Mouse (Mus musculus) CD4-positive, CD25-positive, alpha-beta regulatory T cell, adult 9 weeks (primary cell): ENCODE data around the gene Itga2. TPM values are rescaled to one million over a fixed set of nuclear protein-coding genes. Genes with fewer than 3 reads are reported as not detected.

Source experiments
- polyA plus RNA-seq: library from polyadenylated mRNA; unstranded; fragments of 100-300 nt; shearing (Covaris generic); gene quantifications from one replicate; pipeline ENCODE4 v1.2.1, GENCODE M21; 2017

Itga2 gene
- 4.9 TPM for polyA plus RNA-seq

DNA sequence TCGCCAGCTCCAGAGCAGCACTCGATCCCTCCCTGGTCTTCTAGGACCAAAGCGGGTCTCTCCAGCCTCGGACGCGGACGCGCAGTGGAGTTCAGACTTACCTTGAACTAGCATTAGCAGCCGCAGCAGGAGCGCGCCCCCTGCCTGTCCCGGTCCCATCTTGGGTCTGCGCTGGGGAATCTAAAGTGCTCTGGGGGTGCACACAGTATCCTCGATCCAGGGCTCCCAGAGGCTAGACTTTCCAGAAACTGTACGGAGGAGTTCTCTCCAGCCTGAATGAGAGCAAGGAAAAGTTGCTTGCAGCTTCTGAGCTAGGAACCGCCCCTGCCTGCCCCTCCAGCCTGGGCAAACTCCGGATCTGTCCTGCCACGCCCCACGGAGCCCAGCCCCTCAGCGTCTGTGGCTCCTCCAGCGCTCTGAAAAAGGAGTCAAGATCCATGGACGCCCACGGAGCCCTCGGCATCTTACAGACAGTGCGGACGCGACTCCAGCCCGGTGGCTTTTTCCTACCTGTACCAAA is at the start of gene Itga2:
Itga2 (minus strand) TSS at position 326 of the 520 bp plus-strand sequence.

DNA sequence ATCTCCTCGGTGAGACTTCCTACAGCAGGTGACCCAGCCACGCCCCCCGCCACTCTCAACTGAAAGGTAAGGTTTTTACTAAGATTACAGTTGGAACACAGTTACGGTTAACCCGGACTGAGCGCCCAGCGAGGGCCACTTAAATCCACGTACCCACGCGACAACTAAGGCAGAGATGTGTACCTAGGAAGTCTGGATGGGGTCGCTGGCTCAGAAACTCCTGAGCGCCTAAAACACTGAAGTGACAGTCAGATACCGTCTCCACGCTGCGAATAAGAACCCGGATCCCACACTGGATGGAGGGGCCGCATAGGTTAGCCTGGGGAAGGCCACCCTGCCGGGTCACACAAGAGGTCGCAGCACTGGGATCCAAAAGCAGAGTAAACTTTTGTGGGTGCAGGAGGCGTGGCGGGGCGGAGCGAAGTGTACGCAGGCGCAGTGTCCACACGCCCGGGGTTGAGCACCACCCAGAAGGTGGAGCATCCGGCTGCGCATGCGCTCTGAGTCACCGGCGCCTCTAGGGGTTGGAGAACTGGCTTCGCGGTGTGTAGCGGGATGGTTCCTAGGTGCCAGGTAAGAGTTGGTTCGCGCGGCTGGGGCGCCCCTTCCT is 114.0 kb downstream of the Itga2 start, which contains the start of gene Mocs2:
Mocs2 (plus strand) TSS at position 486 of the 610 bp plus-strand sequence.

Other genes with a start within 250 kb of the Itga2 start
- 59.2 TPM for gene Mocs2, start 113.9 kb downstream of the Itga2 start, polyA plus RNA-seq
- gene Pelo, start 158.1 kb upstream of the Itga2 start, polyA plus RNA-seq: 8.4 TPM
- 0.58 TPM for gene Gm49395, start 169.8 kb upstream of the Itga2 start, polyA plus RNA-seq
- 0.29 TPM for gene Itga1, start 169.9 kb upstream of the Itga2 start, polyA plus RNA-seq